Mouse (Mus musculus) forebrain, embryonic 11.5 days (tissue): Measurements from ENCODE around the gene Pus3. TPM values are rescaled to one million over a fixed set of nuclear protein-coding genes. Genes with fewer than 3 reads are reported as not detected.

Experiments
- ATAC-seq: fragments of 200-750 bp; cut with Nextera tagmentation; replicated peaks from 2 replicates; pipeline ENCODE4 v1.8.0; 2017; ENCODE audit warnings: moderate TSS enrichment; ENCODE audit not compliant: low FRiP score
- DNase-seq: peaks from one replicate; pipeline ENCODE4 v3.0.0-alpha.2; 2017; ENCODE audit warnings: low spot score
- H3K27ac ChIP-seq: fragments of 300-500 bp; sonication (generic); 2 replicates; pipeline ENCODE4 v1.5.1; 2014; ENCODE audit warnings: low read depth, low read length
- H3K27me3 ChIP-seq: fragments of 300-500 bp; sonication (generic); 2 replicates; pipeline ENCODE4 v1.6.1; 2014; ENCODE audit warnings: mild to moderate bottlenecking, low read length, mixed read lengths; ENCODE audit not compliant: control insufficient read depth, insufficient read depth
- H3K36me3 ChIP-seq: fragments of 300-500 bp; sonication (generic); 2 replicates; pipeline ENCODE4 v1.6.1; 2014; ENCODE audit warnings: mild to moderate bottlenecking, low read length, moderate library complexity, mixed read lengths; ENCODE audit not compliant: control insufficient read depth, insufficient read depth
- H3K4me1 ChIP-seq: fragments of 300-500 bp; sonication (generic); replicated peaks from 2 replicates; pipeline ENCODE4 v1.6.1; 2014; ENCODE audit warnings: low read length, mixed read lengths; ENCODE audit not compliant: control insufficient read depth, insufficient read depth
- H3K4me2 ChIP-seq: fragments of 300-500 bp; sonication (generic); 2 replicates; pipeline ENCODE4 v1.6.1; 2014; ENCODE audit warnings: low read depth, mild to moderate bottlenecking, low read length, moderate library complexity, mixed read lengths; ENCODE audit not compliant: severe bottlenecking
- H3K4me3 ChIP-seq: fragments of 300-500 bp; sonication (generic); 2 replicates; pipeline ENCODE4 v1.5.1; 2014; ENCODE audit warnings: low read depth, low read length
- H3K9ac ChIP-seq: fragments of 300-500 bp; sonication (generic); 2 replicates; pipeline ENCODE4 v1.6.1; 2014; ENCODE audit warnings: low read length
- H3K9me3 ChIP-seq: fragments of 300-500 bp; sonication (generic); 2 replicates; pipeline ENCODE4 v1.6.1; 2016; ENCODE audit warnings: low read length, mixed read lengths; ENCODE audit not compliant: control insufficient read depth
- WGBS: fragments of 180-500 bp; shearing (Covaris S2); extraction: QIAGEN DNeasy Blood & Tissue Kit; methylation state at CpG from one replicate; pipeline ENCODE4 v1.1.7; 2014; 5-methylcytosine and 5-hydroxymethylcytosine counted together
- polyA plus RNA-seq: library from polyadenylated mRNA; unstranded; fragments of >200 nt; fragmentation: Nextera tagmentation; extraction: Ambion mirVana; gene quantifications from 2 replicates; pipeline ENCODE4 v1.2.1, GENCODE M21; 2014

The Pus3 gene
- polyA plus RNA-seq, 1 experiment from 2014 or later: 21.8 TPM

DNA sequence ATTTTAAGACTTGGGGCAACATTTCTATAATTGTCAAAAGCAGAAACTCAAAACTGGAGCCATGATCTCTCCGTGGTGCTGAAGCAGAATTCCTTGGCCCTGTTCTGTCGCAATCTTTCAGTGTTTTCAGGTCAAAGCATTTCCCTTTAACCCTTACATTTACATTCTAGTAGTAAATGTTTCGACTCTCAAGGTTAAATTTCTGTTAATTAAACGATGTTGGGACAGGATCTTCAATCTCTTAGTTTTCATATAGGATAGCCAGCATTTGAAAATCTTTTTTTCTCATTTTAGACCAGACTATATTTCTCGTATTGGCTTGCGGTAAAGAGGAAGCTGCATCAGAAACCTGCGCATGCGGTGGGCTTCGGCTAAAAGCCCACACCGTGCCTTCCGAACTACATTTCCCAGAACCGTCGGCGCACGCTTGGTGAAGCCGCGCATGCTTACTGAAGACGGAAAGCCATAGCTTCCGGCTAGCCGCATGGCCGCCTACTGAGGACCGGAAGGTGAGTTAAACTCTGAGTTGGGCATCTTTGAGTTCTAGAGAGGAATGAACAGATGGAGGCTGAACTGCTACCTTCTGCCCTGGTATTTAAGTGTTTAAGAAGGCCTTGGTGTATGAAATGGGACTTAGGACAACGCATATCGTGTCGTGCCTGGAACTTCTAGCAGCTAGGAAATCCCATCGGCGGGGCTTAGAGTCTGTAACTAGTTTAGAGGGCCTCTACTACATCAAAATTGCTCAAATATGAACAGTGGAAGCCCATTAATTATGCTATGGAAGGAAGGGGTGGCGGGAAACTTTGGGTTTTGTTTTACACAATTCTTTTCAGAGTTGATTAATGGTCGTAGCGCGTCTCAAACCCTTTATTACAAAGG is 855 bp downstream of the Pus3 start:
- WGBS: 3% methylated on average over 31 of the region's 31 CpGs
- peak; percentile 92 for ATAC-seq
- Histone ChIP-seq H3K27ac (peak overlapping the region; percentile 20; the same call in 1 of the 2 replicates), H3K27me3 (peaks cover 4% of the 10 kb centered on the region; the same call in 1 of the 2 replicates), H3K9ac (peak overlapping the region; percentile 69), H3K9me3 (no peaks in the 10 kb centered on the region), H3K36me3 (peaks cover 7% of the 10 kb centered on the region; the same call in 1 of the 2 replicates), H3K4me3 (peak overlapping the region; percentile 65), H3K4me2 (peak overlapping the region; percentile 92), H3K4me1 (no peaks in the 10 kb centered on the region; the same call in 1 of the 2 replicates)
- DNase-seq: peak; percentile 92

DNA sequence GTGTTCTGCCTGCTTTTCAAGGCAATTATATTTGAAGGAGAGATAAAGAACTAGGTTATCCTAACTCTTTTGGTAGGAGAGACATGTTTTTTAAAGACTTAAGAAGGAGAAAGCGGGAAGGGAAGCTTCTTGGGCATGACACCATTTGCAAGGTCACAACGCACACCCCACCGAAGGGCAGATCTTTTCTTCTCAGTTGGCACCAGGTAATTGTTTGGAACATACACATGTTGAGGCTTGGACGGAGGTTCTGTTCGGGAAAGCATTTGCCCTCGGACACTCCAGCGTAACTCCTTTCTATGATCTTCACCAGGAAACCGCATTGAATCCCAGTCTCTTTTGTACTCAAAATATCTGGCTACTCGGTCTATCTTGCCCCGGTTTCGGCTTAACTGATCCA is 2.7 kb downstream of the Pus3 start:
- Histone ChIP-seq H3K27ac (no peak overlapping the region), H3K4me3 (no peak overlapping the region), H3K9ac (no peak overlapping the region), H3K27me3 (peaks cover 4% of the 10 kb centered on the region; the same call in 1 of the 2 replicates), H3K4me2 (no peak overlapping the region), H3K9me3 (no peaks in the 10 kb centered on the region), H3K36me3 (peaks cover 7% of the 10 kb centered on the region; the same call in 1 of the 2 replicates), H3K4me1 (no peaks in the 10 kb centered on the region; the same call in 1 of the 2 replicates)
- WGBS: 91% methylated on average over 11 of the region's 11 CpGs
- DNase-seq: no peak
- ATAC-seq: no peak

DNA sequence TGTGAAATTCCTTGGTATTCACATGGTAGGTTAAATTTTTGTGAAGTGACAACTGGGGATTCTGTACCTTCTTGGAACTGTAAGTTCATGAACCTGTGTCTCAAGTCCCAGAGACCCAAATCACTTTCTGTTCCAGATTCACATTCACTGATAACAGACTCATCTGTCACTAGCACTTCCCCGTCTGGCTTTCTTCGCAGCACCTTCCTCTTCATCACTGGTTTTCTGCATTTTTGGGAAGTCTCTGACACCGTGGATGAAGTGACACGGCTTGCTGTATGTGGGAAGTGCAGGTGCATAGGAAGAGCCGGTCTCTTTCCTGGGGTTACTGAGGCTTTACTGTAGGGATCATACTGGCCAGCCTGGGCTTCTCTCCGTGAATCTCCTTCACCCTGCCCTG is 3.2 kb downstream of the Pus3 start:
- peaks cover 4% of the 10 kb centered on the region; the same call in 1 of the 2 replicates for H3K27me3 ChIP-seq
- H3K36me3 ChIP-seq: peaks cover 10% of the 10 kb centered on the region; the same call in 1 of the 2 replicates
- H3K27ac ChIP-seq: no peak overlapping the region
- WGBS: 90% methylated on average over 6 of the region's 6 CpGs
- no peak overlapping the region for H3K4me3 ChIP-seq
- no peaks in the 10 kb centered on the region; the same call in 1 of the 2 replicates for H3K4me1 ChIP-seq
- ATAC-seq (no peak), DNase-seq (no peak)
- no peak overlapping the region for H3K9ac ChIP-seq
- H3K9me3 ChIP-seq: no peaks in the 10 kb centered on the region
- H3K4me2 ChIP-seq: no peak overlapping the region

DNA sequence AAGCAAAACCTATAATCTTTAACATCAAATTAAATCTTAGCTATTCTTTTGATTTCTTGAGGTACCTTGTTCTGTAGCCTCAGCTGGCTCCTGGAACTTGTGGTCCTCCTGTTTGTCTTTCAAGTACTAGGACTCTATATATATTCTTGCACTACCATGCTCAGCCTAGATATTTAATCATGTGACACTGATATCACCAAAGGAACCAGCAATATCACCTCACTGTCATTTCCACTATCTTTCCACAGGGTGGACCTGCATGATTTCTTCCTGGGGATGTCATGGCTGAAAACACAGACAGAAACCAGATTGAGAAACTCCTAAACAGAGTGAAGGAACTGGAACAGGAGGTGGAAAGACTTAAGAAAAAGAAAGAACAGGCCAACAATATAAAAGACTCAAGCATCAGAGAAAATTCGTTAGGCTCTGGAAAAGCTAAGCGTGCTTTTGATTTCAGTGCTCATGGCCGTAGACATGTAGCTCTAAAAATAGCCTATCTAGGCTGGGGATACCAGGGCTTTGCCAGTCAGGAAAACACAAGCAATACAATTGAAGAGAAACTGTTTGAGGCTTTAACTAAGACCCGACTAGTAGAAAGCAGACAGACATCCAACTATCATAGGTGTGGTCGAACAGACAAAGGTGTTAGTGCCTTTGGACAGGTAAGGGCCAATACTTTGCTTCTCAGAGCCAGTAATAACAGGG is 6.3 kb downstream of the Pus3 start:
- Histone ChIP-seq H3K27ac (no peak overlapping the region), H3K9ac (no peak overlapping the region), H3K36me3 (peaks cover 10% of the 10 kb centered on the region; the same call in 1 of the 2 replicates), H3K4me3 (no peak overlapping the region), H3K27me3 (no peaks in the 10 kb centered on the region), H3K4me1 (no peaks in the 10 kb centered on the region), H3K4me2 (no peak overlapping the region), H3K9me3 (no peaks in the 10 kb centered on the region)
- 90% methylated on average over 5 of the region's 5 CpGs for WGBS
- DNase-seq (no peak), ATAC-seq (no peak)

DNA sequence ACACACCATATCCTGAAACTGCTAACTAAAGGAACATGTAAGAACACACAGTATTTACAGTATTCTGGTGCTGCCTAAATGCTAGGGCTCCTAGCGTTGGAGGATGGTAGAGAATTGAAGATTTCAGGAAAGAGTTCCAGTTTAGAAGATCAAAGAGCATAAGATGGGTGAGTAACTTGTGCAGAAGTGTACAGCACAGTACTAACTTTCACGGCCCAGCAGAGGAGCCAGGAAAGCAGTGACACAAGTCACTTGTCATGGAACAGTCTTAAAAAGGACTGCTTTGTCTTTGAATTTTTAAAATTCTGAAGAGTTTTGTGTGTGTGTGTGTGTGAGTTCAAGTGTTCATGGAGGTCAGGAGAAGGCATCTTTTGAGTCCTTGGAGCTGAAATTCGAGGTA is 9.6 kb downstream of the Pus3 start:
- no peaks in the 10 kb centered on the region for H3K27me3 ChIP-seq
- no peak overlapping the region for H3K4me2 ChIP-seq
- no peaks in the 10 kb centered on the region for H3K9me3 ChIP-seq
- H3K4me1 ChIP-seq: no peaks in the 10 kb centered on the region
- DNase-seq (no peak), ATAC-seq (no peak)
- WGBS: 87% methylated on average over 3 of the region's 3 CpGs
- no peak overlapping the region for H3K4me3 ChIP-seq
- H3K27ac ChIP-seq: no peak overlapping the region
- peaks cover 3% of the 10 kb centered on the region; the same call in 1 of the 2 replicates for H3K36me3 ChIP-seq
- H3K9ac ChIP-seq: no peak overlapping the region

DNA sequence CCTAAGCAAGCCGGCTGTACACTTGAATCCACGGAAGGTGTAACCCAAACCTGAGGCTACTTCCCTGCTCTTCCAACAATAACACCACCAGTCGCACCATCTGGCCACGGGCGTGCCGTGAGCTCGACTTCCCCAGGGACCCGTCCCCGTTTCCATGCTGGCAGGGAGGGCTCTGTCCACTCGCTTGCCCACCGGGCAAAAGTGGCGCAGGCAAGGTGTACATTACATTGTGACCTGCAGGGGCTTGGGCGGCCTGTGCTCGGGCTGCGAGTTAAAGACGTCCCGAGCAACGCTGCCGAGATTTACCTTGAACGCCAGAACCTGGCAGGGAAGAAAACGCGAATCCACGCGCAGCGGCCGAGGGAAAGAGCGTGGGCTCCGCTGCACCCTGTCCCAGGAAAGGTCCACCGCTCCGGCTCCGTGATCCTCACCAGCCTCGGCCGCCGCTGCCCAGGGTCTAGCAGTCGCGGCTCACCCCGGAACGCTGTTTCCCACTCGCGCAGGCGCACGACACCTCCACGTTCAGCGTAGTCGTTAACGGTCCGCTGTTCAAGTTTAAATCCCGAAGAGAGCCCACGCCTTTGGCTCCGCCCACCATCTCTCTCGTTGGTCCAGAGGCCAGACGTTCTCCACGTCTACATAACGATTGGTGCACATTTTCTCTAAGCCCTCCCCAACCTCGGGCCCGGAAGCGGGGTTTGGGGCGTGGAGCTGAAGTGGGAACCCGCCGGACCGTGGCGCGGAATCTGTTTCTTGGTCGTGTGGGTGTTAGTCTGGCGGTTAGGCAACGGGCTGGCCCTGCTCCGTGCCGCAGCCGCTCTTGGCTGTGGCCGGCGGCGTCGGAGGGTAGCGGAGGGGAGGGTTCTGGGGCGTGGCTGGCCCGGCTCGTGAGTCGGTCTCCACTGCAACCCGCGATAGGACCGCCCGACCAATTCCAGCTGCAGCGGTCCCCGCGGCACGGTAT is 11.5 kb downstream of the Pus3 start, which contains the start of the genes Pate2 and Hyls1:
Gene Pate2, plus strand, starts transcription at position 714 of the 964 bp plus-strand sequence.
Gene Hyls1, minus strand, starts transcription at position 828 of the 964 bp plus-strand sequence.
- Histone ChIP-seq H3K4me1 (no peaks in the 10 kb centered on the region; the same call in 1 of the 2 replicates), H3K27ac (peak within 1 kb of the TSS; percentile 79), H3K4me3 (peak within 1 kb of the TSS; percentile 75), H3K36me3 (peaks cover 3% of the 10 kb centered on the region; the same call in 1 of the 2 replicates), H3K27me3 (0 out of 2 replicates have a peak, but pooled peaks cover 4% of the 10 kb centered on the region), H3K4me2 (peak within 1 kb of the TSS; percentile 57), H3K9ac (peak within 1 kb of the TSS; percentile 92), H3K9me3 (no peaks in the 10 kb centered on the region)
- DNase-seq (peak; percentile 95), ATAC-seq (peak; percentile 97)
- under 1% methylated on average over 80 of the region's 86 CpGs for WGBS

DNA sequence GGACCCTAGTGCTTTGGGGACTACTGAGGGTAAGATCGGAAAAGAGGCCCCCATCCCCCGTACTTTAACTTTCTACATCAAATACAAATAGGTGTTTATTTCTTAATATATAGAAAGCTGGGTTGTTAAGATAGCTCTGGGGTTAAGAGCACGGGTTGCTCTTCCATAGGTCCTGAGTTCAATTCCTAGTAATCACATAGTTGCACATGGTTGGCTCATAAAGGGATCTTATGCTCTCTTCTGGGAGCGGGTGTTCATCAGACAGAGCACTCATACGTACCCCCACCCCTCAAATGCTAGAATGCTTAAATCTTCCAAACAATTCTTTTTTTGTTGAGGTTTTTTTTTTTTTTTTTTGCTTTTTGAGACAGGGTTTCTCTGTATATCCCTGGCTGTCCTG is 12.3 kb downstream of the Pus3 start:
- Histone ChIP-seq H3K4me1 (no peaks in the 10 kb centered on the region; the same call in 1 of the 2 replicates), H3K4me3 (peak overlapping the region; percentile 75), H3K36me3 (peaks cover 3% of the 10 kb centered on the region; the same call in 1 of the 2 replicates), H3K9ac (peak overlapping the region; percentile 92), H3K27ac (no peak overlapping the region), H3K27me3 (0 out of 2 replicates have a peak, but pooled peaks cover 4% of the 10 kb centered on the region), H3K9me3 (no peaks in the 10 kb centered on the region), H3K4me2 (peak overlapping the region; percentile 57)
- WGBS: 11% methylated on average over 5 of the region's 5 CpGs
- DNase-seq (no peak), ATAC-seq (peak; percentile 3; the same call in 1 of the 2 replicates)
